Mouse (Mus musculus): Measurements from ENCODE around the gene Plod1. TPM values are rescaled to one million over a fixed set of nuclear protein-coding genes. Genes with fewer than 3 reads are reported as not detected.
"Not testable (repeated sequence)": the region's sequence is repeated elsewhere in the genome, so short reads cannot be mapped to it uniquely, and the experiment has no call there.

The Plod1 gene
- total RNA-seq, 2 experiments from 2014 or later = 21.7 to 25.2 TPM

DNA sequence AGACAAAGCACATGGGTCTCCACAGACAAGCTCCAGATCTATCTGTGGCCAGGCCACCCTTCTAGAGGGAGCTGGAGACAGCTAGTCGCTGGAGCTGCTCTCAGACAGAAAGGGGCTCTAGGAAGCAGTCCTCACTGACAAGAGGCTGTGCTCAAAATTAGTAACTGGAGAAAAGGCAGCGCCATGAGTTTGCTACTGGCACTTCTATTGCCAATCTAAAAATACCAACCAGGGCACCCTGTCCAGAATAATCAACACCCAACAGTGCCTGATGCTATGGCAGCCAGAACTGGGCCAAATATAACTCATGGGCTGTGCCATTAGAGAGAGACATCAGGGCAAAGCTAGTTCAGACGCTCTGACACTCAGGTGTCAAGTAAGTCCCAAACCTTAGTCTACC is 39.2 kb downstream of the Plod1 start:
- no peak for DNase-seq (ENCODE audit: extremely low spot score in 1 of 2, low spot score in 1 of 2)

DNA sequence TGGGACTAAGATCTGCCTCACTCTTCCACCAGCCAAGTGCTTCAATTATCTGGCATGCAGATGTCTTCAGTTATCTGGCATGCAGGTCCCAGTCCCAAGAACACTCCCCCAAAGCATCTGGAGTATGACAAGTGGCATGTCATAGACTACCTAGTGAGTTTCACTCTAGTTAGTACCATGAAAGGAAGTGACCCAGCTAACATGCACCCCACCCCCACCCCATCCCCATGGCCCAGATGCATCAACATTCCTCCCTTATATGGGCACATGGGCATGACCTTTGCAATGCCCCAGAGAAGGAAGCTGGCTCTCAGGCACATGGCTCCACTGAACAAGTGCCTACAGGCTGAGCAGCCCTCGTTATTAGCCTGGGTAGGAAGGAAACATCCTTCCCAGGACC is 40.2 kb downstream of the Plod1 start:
- DNase-seq (ENCODE audit: extremely low spot score in 1 of 2, low spot score in 1 of 2) = no peak

DNA sequence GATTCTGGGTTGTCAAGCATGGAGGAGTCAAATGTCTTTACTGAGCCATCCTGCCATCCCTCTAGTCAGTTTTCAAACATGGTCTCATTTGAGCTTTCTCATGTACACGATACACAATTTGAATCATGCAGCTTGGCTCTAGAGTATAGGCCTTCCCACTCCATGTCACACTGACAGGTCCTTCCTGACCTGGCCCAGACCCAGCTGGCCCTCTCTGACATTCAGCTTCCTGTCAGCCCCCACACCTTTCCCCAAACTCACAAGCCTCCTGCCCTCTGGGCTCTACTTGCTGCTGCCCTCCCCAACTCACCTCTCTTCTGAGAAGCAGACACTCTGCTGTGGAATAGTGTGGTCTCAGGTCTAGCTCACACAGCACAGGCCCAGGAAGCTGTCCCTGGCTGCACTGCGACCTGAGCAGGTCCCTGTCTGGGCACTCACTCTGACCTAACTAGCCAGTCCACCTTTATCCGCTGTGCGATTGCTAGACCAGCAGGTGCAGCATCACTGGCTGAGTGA is 40.7 kb downstream of the Plod1 start:
- no peak for DNase-seq (ENCODE audit: extremely low spot score in 1 of 2, low spot score in 1 of 2)

DNA sequence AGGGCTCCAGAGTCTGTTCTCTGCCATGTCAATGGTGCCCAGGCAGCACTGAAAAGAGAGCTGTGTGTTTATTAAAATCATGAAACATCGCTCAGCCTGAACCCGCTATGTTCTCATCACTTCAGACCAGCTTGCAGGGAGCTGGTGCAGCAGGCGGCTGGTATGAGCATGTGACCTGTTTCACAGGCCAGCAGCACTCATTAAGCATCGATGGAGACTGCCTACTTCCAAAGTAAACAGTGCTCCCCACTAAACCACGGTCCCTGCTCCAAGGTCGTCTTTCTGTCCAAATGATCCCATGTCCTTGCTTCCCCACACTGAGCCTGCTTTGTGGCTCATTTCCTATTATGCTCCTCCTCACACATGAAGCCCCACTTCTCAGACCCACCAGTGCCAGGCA is 46.2 kb downstream of the Plod1 start:
- DNase-seq (ENCODE audit: extremely low spot score in 1 of 2, low spot score in 1 of 2) = no peak

DNA sequence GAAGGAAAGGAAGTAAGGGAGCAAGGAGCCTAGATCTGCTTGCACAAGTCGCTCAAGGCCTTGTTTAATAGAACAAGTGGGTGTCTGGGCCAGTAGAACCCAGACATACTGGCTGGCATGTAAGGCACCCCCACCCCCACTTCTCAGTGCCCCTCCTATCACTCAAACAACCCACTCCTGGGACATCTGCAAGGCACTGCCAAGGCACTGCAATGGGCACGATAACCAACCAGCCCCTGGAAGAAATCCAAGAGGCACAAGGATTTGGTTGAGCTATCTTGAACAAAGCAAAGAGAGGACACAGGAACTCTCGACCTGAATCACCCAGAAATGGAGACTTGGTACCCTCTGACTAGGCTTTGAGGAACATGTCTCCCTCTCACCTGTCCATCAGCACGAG is 48.3 kb downstream of the Plod1 start:
- no peak for DNase-seq (ENCODE audit: extremely low spot score in 1 of 2, low spot score in 1 of 2)

DNA sequence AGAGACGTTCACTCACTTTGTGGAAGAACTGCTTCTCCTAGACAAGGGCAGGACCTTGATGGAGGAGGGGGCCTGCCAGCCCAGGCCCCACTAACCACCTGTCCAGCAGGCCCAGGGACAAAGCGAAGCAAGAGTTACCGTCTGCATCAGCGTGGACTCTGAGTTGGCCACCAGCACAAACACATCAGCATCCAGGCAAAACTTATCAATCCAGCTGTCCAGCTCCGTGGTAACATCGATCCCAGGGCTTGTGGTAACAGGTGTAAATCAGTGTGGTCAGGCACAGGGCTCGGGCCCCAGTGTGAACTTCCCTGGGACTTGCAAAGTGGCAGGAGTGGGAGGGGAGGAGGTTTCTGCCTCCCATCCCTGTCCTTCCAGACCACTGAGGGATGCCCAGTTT is 49.3 kb downstream of the Plod1 start:
- no peak for DNase-seq (ENCODE audit: extremely low spot score in 1 of 2, low spot score in 1 of 2)

DNA sequence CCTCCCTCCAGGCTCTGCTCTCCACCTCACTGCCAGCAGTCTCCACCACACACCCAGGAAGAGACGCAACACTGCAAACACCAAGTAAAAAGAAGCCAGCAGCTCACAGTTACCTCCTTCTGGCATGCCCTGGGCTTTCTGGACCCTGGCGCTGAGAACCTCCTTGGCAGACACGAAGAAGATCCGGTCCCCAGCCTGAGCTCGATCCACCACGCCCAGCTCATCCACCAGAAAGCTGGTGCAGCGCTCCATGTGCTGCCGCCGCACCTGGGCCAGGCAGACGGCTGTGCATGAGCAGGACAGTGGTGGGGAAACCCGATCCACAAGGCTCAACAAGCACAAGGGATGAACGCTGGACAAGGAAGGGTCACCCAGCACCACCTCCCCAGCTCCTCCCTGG is 50.4 kb downstream of the Plod1 start:
- no peak for DNase-seq (ENCODE audit: extremely low spot score in 1 of 2, low spot score in 1 of 2)

DNA sequence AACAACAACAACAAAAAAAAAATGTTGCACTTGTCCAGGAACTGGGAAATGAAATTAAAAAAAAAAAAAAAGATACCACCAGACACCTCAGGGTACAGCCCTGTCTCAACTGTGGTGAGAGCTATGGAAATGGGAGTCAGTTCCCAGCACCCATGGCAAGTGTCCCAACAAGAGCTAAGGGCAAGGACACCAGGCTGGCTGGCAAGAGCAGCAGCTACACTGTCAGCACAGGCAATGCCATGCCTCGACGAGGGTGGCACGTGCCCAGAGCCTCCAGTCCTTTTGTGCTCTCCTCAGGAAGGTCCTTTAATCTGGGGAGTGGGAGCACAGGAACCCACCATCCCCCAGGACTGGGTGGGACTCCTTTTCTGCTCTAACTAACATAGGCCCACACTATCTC is 52.4 kb downstream of the Plod1 start:
- no peak for DNase-seq (ENCODE audit: extremely low spot score in 1 of 2, low spot score in 1 of 2)

DNA sequence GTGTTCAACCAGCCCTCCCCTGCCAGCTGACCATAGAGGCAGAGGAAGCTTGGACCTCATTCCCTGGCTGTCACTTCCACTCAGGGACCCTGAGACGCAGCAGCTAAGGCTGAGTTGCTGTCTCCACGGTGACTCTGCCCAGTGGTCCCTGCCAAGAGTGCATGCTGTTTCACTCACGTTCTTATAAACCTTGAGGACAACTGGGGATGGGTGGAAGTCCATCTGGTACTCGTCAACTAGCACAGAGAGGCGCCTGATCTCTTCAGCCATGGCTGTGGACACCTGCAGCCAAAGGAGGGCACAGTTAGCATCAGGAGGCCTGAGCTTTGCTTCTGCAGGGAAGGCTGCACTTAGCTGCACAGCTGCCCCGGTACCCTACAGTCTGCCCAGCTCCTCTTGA is 53.5 kb downstream of the Plod1 start:
- no peak for DNase-seq (ENCODE audit: extremely low spot score in 1 of 2, low spot score in 1 of 2)

DNA sequence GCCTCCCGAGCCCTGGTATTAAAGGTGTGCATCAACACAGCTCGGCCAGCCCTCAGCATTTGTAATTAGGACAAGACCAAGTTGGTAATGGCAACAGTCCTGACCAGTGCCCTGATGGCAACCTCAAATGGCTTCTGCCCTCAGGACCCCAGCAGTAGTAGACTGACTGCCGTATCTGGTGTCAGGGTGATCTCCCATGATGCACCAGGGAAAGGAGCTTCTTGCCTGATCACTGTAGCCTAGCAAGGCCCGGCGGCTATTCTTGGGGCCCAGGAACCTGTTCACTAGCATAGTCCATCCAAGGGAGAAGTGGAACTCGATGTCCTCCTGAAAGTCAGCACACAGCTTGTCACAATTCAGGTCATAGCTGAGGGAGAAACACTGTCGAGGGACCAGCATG is 54.8 kb downstream of the Plod1 start:
- DNase-seq (ENCODE audit: extremely low spot score in 1 of 2, low spot score in 1 of 2) = no peak

DNA sequence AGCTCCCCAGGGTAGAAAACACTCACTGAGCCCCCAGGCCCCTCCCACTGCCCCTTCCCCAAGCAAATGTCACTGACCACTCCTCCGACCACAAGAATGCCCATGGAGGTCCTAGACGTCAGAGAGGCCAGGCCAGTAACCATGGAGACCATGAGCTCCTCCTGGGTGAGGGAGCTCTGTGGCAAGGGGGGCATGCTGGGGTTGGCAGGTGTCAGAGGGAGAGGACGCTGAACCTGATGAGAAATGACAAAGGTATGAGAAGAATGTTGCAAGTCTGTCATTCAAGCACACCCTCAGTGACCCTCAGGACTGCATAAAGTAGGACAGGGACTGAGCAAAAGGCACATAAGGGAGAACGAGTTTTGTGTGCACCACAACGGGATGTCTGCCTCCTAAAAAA is 56.7 kb downstream of the Plod1 start:
- DNase-seq (ENCODE audit: extremely low spot score in 1 of 2, low spot score in 1 of 2) = no peak

DNA sequence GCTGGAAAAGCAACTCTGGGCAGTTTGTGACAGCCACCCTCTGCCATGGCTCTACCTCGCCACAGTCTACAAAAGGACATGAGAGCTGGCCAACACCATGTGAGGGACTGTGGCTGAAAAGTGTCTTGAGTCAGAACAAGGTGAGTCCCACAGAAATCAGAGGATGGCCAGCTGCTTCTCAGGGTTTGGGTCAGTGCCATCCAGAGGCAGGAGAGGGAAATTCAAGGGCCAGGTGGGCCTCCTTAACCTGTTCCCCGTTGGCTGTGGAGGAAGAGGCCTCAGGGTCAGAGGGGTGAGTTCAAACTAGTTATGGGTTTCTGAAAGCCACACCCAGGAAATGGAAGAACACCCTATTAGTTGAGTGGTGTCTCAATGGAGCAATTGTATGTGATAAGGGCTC is 57.1 kb downstream of the Plod1 start:
- DNase-seq (ENCODE audit: extremely low spot score in 1 of 2, low spot score in 1 of 2) = no peak

DNA sequence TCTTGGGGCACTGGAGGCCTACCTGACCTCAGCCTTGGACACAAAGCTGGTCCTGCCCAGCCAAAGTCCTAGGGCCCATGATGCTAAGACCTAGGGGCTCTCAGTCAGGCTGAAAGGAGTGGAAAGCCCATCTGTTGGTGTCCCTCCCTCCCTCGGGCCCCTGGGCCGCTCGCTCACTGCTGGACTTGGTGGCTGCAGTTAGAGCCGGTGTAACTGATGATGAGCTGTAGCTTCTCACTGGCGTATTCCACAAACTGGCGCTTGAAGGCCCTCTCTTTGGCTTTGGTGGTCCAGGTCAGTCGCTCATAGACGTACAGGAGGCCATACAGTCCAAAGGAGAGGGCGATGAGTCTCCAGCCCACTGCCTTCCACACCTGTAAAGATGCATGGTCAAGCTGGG is 58.0 kb downstream of the Plod1 start:
- DNase-seq (ENCODE audit: extremely low spot score in 1 of 2, low spot score in 1 of 2) = no peak

DNA sequence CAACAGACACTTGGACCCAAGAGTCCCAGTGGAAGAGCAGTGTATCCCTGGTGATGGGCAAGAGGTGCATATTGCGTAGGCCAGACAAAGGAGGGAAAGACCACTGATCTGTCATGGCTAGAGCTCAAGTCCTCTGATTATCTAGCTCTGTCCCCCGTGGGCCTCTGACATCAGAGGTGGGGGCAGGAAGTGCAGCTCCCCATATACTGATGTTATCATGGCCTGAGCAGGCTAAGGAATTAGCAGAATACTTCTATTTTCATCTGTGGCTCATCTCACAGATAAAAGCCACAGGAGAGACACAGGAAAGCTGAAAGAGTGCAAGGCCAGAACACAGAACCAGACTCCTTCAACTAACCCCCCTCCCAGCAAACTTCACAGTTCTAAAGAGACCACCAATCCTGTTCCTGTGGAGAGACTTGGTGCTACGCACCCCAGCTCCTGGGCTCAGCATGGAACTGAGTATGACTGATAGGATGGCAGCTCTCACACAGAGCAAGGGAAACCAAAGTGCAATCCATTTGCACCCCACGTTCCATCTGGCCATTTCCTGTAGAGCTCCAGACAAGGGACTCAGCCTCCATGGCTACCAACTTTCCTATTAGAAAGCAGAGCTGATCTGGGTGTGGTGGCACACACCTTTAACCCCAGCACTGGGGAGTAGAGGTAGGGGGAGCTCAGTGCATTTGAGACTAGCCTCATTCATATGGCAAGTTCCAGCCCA is 60.6 kb downstream of the Plod1 start:
- no peak for DNase-seq (ENCODE audit: extremely low spot score in 1 of 2, low spot score in 1 of 2)

DNA sequence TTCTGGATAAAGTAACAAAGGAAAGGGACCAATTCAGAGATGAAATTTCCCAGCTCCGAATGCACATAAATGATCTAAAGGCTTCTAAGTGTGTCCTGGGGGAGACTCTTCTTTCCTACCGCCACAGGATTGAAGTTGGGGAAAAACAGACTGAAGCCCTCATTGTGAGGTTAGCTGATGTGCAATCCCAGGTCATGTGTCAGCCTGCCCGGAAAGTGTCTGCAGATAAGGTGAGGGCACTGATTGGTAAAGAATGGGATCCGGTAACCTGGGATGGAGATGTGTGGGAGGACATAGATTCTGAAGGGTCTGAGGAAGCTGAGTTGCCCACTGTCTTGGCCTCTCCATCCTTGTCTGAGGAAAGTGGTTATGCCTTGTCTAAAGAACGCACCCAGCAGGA is 67.3 kb downstream of the Plod1 start:
- no peak for DNase-seq (ENCODE audit: extremely low spot score in 1 of 2, low spot score in 1 of 2)

DNA sequence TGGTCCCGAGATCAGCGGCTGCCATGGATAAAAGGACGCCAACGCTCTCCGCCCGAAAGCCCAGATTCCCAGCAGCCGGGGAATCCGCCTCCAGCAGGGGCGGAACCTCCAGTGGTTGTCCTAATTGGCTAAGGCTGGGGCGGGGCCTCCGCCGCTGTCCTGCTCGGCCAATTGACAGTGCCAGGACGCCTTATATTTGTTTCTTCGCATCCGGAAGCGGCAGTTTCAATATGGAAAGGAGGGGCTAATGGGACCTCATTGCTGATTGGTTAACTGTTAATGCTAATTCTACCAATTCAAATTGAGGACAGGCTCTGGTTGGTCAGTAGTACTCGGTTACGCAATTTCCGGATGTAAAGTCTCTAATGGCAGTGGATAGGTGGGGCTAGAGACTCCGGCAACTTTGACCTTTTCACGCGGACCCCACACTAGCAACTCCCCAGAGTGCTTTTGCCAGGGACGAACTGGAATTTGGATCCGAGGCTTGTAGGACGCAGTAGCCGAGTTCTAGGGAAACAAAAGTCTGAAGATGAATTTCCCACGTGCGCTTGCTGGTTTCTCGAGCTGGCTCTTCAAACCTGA is 68.0 kb downstream of the Plod1 start, which contains the start of the genes Miip and Fv1:
TSS of gene Miip (minus strand) at position 367 of the 582 bp plus-strand sequence.
TSS of gene Fv1 (plus strand) at position 530 of the 582 bp plus-strand sequence.
- DNase-seq (ENCODE audit: extremely low spot score in 1 of 2, low spot score in 1 of 2) = peak; percentile 75 to 80

DNA sequence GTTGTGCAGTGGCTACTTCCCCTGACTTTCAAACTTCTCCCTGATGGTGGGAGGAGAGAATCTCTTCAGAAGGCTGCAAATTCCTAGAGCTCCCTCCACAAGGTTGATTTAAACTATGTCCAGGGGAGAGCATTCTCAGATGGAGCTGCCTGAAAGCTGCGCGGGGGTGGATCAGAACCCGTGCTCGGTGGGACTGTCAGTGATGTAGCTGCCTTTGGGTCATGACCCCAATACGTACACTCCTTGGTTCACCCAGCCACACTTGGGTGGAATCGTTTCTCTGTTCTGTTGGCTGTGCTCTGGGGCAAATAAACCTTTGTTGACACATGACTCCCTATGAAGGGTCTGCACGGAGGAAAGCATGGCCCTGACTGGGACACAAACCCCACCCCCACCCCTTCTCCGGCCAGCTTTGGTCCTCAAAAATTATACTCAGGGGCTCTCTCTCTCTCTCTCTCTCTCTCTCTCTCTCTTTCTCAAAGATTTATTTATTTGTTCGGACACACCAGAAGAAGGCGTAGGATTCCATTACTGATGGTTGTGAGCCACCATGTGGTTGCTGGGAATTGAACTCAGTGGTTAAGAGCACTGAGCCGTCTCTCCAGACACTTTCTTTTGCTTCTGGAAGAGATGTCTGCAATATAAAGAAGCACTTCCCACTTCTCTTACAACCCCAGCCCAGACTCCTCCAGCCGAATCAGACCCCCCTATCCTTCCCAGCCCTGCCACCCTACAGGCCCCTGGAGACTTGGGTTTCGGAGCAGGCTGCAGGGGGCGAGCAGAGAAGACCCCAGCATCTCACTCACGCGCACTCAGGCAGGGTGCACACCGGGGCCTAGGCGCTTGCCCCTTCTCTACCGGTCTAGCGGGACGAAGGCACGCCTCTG is 68.8 kb downstream of the Plod1 start:
- DNase-seq (ENCODE audit: extremely low spot score in 1 of 2, low spot score in 1 of 2) = no peak

DNA sequence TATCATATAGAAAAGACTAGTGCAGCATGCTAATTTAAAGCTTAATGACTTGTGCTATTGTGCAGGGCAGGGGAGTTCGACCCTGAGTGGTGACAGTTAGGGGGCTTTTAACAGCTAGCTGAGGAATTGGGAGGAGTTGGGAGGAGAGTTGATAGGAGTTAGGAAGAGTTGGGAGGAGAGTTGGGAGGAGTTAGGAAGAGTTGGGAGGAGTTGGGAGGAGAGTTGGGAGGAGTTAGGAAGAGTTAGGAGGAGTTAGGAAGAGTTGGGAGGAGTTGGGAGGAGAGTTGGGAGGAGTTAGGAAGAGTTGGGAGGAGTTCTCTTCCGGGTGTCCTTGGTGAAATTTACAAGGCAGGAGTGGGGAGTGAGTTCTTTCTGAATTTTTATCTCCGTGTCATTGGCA is 69.8 kb downstream of the Plod1 start:
- not testable (repeated sequence) for DNase-seq (ENCODE audit: extremely low spot score in 1 of 2, low spot score in 1 of 2)

DNA sequence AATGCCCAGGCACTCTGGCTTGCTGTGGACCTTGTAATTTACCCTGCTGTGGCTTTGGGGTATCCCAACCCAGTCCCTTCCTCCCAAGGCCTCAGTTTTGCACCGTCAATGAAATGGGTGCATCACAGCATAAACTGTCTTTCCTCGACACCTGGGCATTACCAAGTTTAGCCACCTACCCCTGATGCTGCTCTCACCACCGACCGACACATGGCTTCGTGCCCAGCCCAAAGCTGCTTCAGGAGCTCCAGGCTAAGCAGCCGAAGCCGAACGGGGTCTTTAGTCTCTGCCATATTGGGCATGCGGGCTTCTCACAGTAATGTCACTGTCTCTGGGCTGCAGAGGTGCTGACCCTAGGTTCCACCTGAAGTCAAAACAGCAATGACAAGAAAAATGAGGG is 70.5 kb downstream of the Plod1 start:
- DNase-seq (ENCODE audit: extremely low spot score in 1 of 2, low spot score in 1 of 2) = no peak

DNA sequence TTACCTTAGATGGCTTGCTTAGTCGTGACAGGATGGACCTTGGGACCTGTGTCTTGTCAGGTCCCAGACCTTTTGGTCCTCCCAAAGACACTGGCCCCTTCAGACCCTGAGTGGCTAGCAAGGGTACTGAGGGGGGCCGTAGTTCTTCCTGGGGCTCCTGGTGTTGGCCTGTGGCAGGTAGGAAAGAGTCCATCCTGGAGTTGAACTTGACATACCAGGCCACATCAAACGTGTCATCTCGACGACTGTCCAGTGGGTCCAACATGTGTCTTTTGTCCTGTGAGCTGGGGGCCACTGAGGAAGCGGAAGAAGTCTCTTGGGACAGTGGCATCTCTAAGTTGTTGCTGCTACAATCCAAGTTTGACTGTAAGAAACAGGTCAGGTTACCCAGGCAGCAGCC is 70.9 kb downstream of the Plod1 start:
- no peak for DNase-seq (ENCODE audit: extremely low spot score in 1 of 2, low spot score in 1 of 2)

DNA sequence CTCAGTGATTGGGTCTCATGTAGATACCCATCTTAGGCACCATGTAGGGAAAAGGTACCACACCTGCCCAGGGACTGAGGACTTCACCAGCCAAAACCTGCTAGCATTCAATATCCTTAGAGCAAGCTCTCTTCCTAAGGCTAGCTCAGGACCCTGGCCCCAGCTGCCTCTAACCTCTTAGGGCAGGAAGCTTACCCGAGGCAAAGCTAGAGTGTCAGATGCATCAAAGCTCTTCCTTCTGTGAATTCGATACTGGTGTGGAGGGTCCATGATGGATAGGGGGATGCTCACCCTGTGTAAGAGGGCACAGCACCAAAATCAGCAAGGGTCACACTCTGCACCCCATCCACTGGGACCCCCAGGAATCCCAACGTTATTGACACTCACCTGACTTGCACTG is 74.5 kb downstream of the Plod1 start:
- DNase-seq (ENCODE audit: extremely low spot score in 1 of 2, low spot score in 1 of 2) = no peak

Data from layer of hippocampus, postnatal 25 days (tissue).